Mouse (Mus musculus) layer of hippocampus, postnatal 36 days (tissue): ENCODE data around the gene Mapre3. TPM values are rescaled to one million over a fixed set of nuclear protein-coding genes. Genes with fewer than 3 reads are reported as not detected.

Experiments
- total RNA-seq, 2 experiments: library from RNA; stranded (reverse); gene quantifications; 2 replicates each; pipeline ENCODE4 v1.2.3; 2021

Gene Mapre3
- total RNA-seq, 2 experiments from 2014 or later = 239 to 251 TPM

Other genes with a start within 250 kb of the Mapre3 start
- 1 to 10 TPM; 7.7 to 9.8 TPM for gene Kcnk3, start 226.5 kb upstream of the Mapre3 start, total RNA-seq
- 10 to 100 TPM; 34.2 to 35.3 TPM for gene Slc35f6, start 166.7 kb upstream of the Mapre3 start, total RNA-seq
- 1 to 10 TPM; 3.5 to 4.0 TPM for gene Cenpa, start 147.9 kb upstream of the Mapre3 start, total RNA-seq
- 10 to 100 TPM; 35.6 to 40.2 TPM for gene Dpysl5, start 103.1 kb upstream of the Mapre3 start, total RNA-seq
- gene Tmem214, start 53.4 kb downstream of the Mapre3 start, total RNA-seq = 10 to 100 TPM; 67.5 to 80.3 TPM
- gene Agbl5, start 74.1 kb downstream of the Mapre3 start, total RNA-seq = 10 to 100 TPM; 12.8 to 17.3 TPM
- gene Ost4, start 93.1 kb downstream of the Mapre3 start, total RNA-seq = 10 to 100 TPM; 97.4 to 99.4 TPM
- 1 to 10 TPM; 2.0 to 2.3 TPM for gene Emilin1, start 98.8 kb downstream of the Mapre3 start, total RNA-seq
- 10 to 100 TPM; 10.1 to 13.6 TPM for gene Khk, start 106.8 kb downstream of the Mapre3 start, total RNA-seq
- gene Cgref1, start 130.9 kb downstream of the Mapre3 start, total RNA-seq = 10 to 100 TPM; 16.5 to 16.7 TPM
- 100 to 1,000 TPM; 115 to 137 TPM for gene Preb, start 145.7 kb downstream of the Mapre3 start, total RNA-seq
- gene Tcf23, start 154.0 kb downstream of the Mapre3 start, total RNA-seq = under 1 TPM; 0.10 to 0.13 TPM
- 10 to 100 TPM; 73.7 to 77.5 TPM for gene Atraid, start 233.7 kb downstream of the Mapre3 start, total RNA-seq
- gene Slc5a6, start 234.3 kb downstream of the Mapre3 start, total RNA-seq = 10 to 100 TPM; 13.7 to 14.2 TPM
- gene Cad, start 240.1 kb downstream of the Mapre3 start, total RNA-seq = 10 to 100 TPM; 22.3 to 25.5 TPM